Mouse (Mus musculus) forebrain, embryonic 10.5 days (tissue): ENCODE results near the gene Fsd1l. TPM values are rescaled to one million over a fixed set of nuclear protein-coding genes. Genes with fewer than 3 reads are reported as not detected.
A peak's percentile ranks its signal among the peaks of the same experiment; 100 is the strongest.

Experiments
- DNase-seq: peaks from one replicate; pipeline ENCODE4 v3.0.0-alpha.2; 2017; ENCODE audit warnings: low spot score; ENCODE audit errors: extremely low spot score
- H3K27ac ChIP-seq: fragments of 300-500 bp; sonication (generic); 2 replicates; pipeline ENCODE4 v1.5.1; 2016; ENCODE audit warnings: mild to moderate bottlenecking
- H3K27me3 ChIP-seq: fragments of 300-500 bp; sonication (generic); 2 replicates; pipeline ENCODE4 v1.6.1; 2016; ENCODE audit warnings: mild to moderate bottlenecking; ENCODE audit not compliant: poor library complexity, severe bottlenecking
- H3K36me3 ChIP-seq: fragments of 300-500 bp; sonication (generic); replicated peaks from 2 replicates; pipeline ENCODE4 v1.6.1; 2016; ENCODE audit warnings: mild to moderate bottlenecking, moderate library complexity
- H3K4me1 ChIP-seq: fragments of 300-500 bp; sonication (generic); 2 replicates; pipeline ENCODE4 v1.6.1; 2016
- H3K4me3 ChIP-seq: fragments of 300-500 bp; sonication (generic); 2 replicates; pipeline ENCODE4 v1.5.1; 2016; ENCODE audit warnings: mild to moderate bottlenecking, moderate library complexity
- H3K9me3 ChIP-seq: fragments of 300-500 bp; sonication (generic); 2 replicates; pipeline ENCODE4 v1.6.1; 2016; ENCODE audit warnings: mild to moderate bottlenecking, moderate library complexity
- WGBS: fragments of 180-500 bp; shearing (Covaris S2); methylation state at CpG from one replicate; pipeline ENCODE4 v1.1.7; 2016; 5-methylcytosine and 5-hydroxymethylcytosine counted together
- polyA plus RNA-seq: library from polyadenylated mRNA; unstranded; fragments of >200 nt; fragmentation: Nextera tagmentation; extraction: Ambion mirVana; gene quantifications from 2 replicates; pipeline ENCODE4 v1.2.1, GENCODE M21; 2016

Fsd1l gene
- polyA plus RNA-seq, 1 experiment from 2014 or later, result 27.3 TPM

DNA sequence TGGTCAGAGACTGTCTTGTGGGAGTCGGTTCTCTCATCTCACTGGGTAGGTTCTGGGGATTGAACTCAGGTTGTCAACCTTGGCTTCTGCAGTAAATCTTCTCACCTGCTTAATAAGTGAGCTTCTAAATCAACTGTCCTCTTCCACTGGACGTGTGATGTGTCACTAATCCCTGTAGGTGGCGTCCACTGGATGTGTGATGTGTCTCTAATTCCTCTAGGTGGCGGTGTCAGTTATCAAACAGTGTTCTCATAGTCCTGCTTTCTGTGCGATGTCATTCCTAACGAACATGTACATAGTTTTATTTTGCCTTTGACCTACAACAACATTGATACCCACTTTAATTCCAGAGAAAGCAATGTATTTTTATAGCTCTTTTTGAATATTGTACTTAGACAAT lies 30.8 kb upstream of the Fsd1l start:
- Histone ChIP-seq H3K27me3 (no peaks in the 10 kb centered on the region), H3K27ac (no peak overlapping the region), H3K36me3 (no peaks in the 10 kb centered on the region), H3K4me1 (peaks cover 11% of the 10 kb centered on the region; the same call in 1 of the 2 replicates), H3K4me3 (no peak overlapping the region), H3K9me3 (no peaks in the 10 kb centered on the region)
- 44% methylated on average over 6 of the region's 6 CpGs for WGBS
- DNase-seq, result no peak

DNA sequence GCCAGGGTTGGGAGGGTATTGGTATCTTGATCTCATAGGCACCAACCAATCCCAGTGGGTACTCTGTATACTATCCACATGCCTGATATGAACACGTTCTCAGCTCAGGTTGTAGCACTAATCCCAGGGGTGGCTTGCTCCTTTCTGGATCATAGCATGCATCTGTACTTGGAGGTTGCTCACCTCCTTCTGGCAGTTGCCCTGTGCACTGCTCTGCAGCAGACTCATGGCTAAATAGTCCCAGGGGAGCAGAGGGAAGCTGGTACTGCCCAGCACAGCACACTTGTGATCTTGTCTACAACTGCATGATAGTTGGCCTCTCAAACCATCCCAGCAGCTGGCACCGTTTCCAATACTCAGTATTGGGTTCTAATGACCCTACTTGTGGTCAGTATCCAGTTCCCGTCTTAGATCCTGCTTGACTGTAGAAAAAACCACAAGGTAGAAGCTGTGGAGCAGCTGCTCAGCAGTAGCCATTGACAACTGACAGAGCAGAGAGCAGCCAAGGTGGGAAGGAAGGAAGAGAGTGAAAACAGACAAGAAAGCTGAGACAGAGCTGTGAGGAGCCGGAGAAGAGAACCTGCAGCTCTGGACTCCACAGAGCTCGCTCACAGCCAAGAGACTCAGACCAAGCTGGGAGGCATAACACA lies 16.6 kb upstream of the Fsd1l start:
- WGBS, result 89% methylated on average over 5 of the region's 5 CpGs
- no peak overlapping the region for H3K4me3 ChIP-seq
- no peaks in the 10 kb centered on the region for H3K36me3 ChIP-seq
- peaks cover 15% of the 10 kb centered on the region for H3K4me1 ChIP-seq
- H3K27ac ChIP-seq, result no peak overlapping the region
- no peak for DNase-seq
- no peaks in the 10 kb centered on the region for H3K27me3 ChIP-seq
- no peaks in the 10 kb centered on the region for H3K9me3 ChIP-seq

DNA sequence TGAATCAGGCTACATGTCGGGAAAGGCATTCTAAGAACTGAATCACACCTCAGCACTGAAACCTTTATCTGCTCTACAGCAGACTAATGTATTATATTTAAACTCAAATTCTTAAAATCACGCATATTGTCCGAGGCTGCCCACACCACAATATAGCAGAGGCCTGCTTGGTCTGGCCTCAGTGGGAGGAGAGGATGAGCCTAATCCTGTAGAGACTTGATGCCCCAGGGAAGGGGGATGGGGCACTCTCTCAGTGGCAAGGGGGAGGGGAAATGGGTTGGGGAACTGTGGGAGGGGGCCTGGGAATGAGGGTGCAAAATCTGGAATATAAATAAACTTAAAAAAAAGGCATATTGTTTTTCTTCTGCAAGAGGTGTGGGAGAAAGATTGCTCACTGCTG lies 13.3 kb upstream of the Fsd1l start:
- Histone ChIP-seq H3K27ac (no peak overlapping the region), H3K36me3 (no peaks in the 10 kb centered on the region), H3K4me3 (no peak overlapping the region), H3K4me1 (peaks cover 15% of the 10 kb centered on the region), H3K27me3 (no peaks in the 10 kb centered on the region), H3K9me3 (no peaks in the 10 kb centered on the region)
- DNase-seq, result no peak
- WGBS, result 40% methylated on average over 3 of the region's 3 CpGs

DNA sequence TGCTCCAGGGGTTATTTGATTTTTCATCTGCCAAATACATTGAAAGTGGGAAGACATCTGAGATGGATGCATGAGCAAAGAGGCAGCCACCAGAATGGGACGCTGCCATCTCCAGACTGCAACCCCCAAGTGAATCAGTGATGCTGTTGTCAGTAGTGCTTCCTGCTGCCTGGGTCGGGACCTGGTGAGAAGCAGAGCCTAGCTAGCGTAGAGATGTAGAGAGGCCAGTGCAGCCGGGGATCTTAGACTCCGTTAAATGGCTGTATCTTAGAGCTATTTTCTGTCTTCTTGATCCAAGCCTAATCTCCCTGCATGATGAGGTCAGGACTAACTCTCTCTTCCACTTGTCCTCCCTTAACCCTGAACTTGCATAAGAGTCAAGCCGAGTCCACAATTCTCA lies 11.2 kb upstream of the Fsd1l start:
- 86% methylated on average over 6 of the region's 6 CpGs for WGBS
- peaks cover 21% of the 10 kb centered on the region for H3K4me1 ChIP-seq
- no peaks in the 10 kb centered on the region for H3K27me3 ChIP-seq
- no peaks in the 10 kb centered on the region for H3K9me3 ChIP-seq
- no peak for DNase-seq
- H3K36me3 ChIP-seq, result no peaks in the 10 kb centered on the region
- H3K4me3 ChIP-seq, result no peak overlapping the region
- no peak overlapping the region for H3K27ac ChIP-seq

DNA sequence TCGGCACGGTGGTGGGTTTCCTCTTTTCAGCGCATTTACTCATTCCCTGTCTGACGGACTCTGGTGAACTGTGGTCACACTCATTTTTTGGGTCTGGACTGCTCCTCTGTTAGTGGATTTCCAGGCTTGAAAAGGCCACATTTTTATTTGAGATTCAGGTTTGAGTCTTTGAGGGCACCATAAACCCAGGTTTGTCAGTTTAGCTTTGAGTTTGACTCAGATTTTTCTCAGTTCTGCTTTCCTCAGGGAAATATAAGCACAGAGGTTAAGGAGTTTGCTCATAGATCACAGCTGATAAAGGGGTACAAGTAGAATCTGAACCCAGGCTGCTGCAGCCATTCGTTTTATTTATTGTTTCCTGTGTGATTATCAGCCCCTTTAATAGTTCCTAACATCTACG lies 10.2 kb upstream of the Fsd1l start:
- WGBS, result 87% methylated on average over 6 of the region's 6 CpGs
- H3K27me3 ChIP-seq, result no peaks in the 10 kb centered on the region
- peaks cover 21% of the 10 kb centered on the region for H3K4me1 ChIP-seq
- no peak overlapping the region for H3K4me3 ChIP-seq
- H3K27ac ChIP-seq, result no peak overlapping the region
- H3K36me3 ChIP-seq, result no peaks in the 10 kb centered on the region
- DNase-seq, result no peak
- no peaks in the 10 kb centered on the region for H3K9me3 ChIP-seq

DNA sequence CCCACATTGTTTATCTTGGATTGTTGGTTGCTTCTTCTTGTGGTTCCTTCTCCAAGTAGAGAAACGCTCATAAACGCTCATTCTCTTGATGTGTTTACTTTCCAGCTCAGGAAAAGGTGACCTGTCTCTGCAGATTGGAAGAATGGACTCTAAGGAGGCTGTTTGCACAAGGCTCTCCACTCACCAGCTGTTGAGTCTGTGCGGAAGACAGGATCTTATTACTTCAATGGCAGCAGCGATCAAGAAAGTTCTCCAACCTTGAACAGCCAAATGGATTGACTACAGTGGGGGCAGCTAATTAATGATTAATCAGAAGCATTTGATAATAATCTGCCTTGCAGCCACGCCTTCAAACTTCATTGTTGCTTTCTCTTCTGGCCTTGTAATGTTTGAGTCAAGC lies 9.8 kb upstream of the Fsd1l start:
- 88% methylated on average over 5 of the region's 5 CpGs for WGBS
- H3K4me1 ChIP-seq, result peaks cover 21% of the 10 kb centered on the region
- no peaks in the 10 kb centered on the region for H3K36me3 ChIP-seq
- DNase-seq, result no peak
- no peak overlapping the region for H3K27ac ChIP-seq
- H3K9me3 ChIP-seq, result no peaks in the 10 kb centered on the region
- H3K27me3 ChIP-seq, result no peaks in the 10 kb centered on the region
- no peak overlapping the region for H3K4me3 ChIP-seq

DNA sequence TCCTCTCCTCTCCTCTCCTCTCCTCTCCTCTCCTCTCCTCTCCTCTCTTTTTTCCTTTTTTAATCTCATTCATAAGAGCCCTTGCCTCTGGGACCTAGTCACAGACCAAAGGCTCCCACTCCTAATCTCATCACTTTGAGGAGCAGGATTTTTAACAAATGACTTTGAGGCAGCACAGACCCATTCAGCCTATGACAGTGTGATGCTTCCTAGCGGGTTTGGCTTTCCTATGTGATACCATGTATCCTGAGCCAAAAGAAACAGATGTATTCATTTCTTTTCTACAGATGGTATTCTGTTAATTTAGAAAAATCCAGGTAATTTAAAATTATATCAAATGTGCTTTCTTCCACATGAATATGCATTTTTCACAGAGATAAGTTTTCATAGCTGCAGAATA lies 7.6 kb upstream of the Fsd1l start:
- H3K4me3 ChIP-seq, result no peak overlapping the region
- WGBS, result 88% methylated on average over 1 of the region's 1 CpGs
- H3K27ac ChIP-seq, result no peak overlapping the region
- no peaks in the 10 kb centered on the region for H3K36me3 ChIP-seq
- no peak for DNase-seq
- peaks cover 10% of the 10 kb centered on the region for H3K4me1 ChIP-seq
- no peaks in the 10 kb centered on the region for H3K9me3 ChIP-seq
- no peaks in the 10 kb centered on the region for H3K27me3 ChIP-seq

DNA sequence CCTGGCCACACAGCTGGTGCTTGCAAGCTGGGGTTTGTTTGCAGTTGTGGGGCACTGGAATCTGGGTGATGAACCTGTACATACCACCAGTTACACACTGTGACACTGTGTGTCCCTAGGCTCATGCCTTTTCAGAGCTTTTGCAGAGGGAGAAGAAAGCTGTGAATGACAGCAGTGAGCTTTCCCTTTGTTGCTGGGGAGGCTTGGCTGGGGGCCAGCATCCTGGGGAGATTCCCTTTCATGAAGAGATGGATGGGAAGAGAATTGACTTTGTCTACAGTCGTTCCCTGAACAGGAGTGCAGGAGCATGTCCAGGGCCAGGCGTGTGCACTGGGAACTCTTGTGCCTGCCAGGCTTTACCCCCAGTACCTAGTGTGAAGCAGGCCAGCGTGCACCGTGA lies 6.5 kb upstream of the Fsd1l start:
- no peaks in the 10 kb centered on the region for H3K36me3 ChIP-seq

DNA sequence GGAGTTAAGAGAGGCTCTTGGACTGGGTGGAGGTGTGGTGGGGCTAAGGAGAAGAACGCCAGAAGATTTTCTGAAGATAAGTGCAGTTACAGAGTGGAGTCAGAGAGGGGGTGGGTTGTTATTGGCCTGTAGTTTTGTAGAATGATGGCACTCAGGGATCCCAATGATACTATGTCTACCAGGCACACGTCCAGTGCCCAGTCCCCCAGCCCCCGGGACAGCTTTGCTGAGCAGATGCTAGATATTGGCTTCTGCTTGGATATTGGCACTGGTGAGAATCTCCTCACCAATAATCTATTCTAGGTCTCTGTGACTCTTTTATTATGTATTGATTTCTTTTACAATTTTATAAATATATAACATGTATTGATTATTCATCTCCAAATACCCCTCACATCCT lies 6.0 kb upstream of the Fsd1l start:
- no peaks in the 10 kb centered on the region for H3K36me3 ChIP-seq
- no peak overlapping the region for H3K27ac ChIP-seq
- DNase-seq, result no peak
- no peak overlapping the region for H3K4me3 ChIP-seq
- peaks cover 6% of the 10 kb centered on the region for H3K4me1 ChIP-seq
- H3K9me3 ChIP-seq, result no peaks in the 10 kb centered on the region
- 0 out of 2 replicates have a peak, but pooled peaks cover 2% of the 10 kb centered on the region for H3K27me3 ChIP-seq
- WGBS, result 90% methylated on average over 3 of the region's 3 CpGs

More for the DNA sequence above, 6.5 kb upstream of the Fsd1l start:
- no peak for DNase-seq
- Histone ChIP-seq H3K27ac (no peak overlapping the region), H3K4me3 (no peak overlapping the region), H3K4me1 (peaks cover 6% of the 10 kb centered on the region), H3K27me3 (no peaks in the 10 kb centered on the region), H3K9me3 (no peaks in the 10 kb centered on the region)
- WGBS, result 64% methylated on average over 4 of the region's 4 CpGs

DNA sequence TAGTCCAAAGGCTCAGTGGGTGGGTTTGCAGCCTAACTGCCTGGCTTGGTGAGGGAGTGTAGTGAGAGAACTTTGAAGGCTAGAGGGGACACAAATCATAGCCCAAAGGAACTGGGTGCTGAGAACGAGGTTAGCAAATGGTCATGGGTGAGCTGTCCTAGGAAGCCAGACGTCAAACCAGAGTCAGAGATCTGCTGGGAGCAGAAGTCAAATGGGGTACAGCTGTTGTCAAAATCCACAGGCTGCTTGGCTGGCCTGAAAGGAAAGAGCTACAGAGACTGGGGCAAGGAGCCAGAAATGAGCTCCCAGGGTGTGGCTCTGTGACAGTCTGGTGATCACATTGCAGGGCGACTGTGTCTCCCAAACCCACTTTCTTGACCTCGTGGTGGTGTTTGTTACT lies 2.3 kb upstream of the Fsd1l start:
- no peak for DNase-seq
- 72% methylated on average over 4 of the region's 4 CpGs for WGBS
- Histone ChIP-seq H3K27ac (no peak overlapping the region), H3K27me3 (0 out of 2 replicates have a peak, but pooled peaks cover 7% of the 10 kb centered on the region), H3K9me3 (no peaks in the 10 kb centered on the region), H3K4me3 (no peak overlapping the region), H3K4me1 (peaks cover 40% of the 10 kb centered on the region), H3K36me3 (no peaks in the 10 kb centered on the region)

DNA sequence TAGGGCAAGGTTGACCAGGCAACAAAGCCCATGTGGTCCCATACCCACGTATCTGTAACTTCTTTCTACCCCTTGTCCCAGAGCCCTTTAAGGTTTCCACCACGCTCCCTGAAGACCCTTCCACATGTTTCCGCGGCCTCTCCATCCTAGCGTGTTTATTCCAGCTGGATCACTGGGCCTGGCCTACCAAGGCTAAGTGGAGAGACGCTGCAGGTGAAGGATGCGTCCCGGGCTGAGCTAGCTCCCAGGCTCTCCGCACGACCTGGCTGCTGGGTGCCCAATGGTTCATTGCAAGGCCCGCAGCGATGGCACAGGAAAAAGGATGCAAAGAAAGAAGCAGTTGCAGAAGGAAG lies 332 bp upstream of the Fsd1l start:
- H3K4me1 ChIP-seq, result peaks cover 51% of the 10 kb centered on the region
- no peak for DNase-seq
- peak overlapping the region; percentile 96 for H3K27ac ChIP-seq
- H3K36me3 ChIP-seq, result no peaks in the 10 kb centered on the region
- 6% methylated on average over 12 of the region's 12 CpGs for WGBS
- peak overlapping the region; percentile 89 for H3K4me3 ChIP-seq
- H3K9me3 ChIP-seq, result no peaks in the 10 kb centered on the region
- H3K27me3 ChIP-seq, result 0 out of 2 replicates have a peak, but pooled peaks cover 7% of the 10 kb centered on the region

DNA sequence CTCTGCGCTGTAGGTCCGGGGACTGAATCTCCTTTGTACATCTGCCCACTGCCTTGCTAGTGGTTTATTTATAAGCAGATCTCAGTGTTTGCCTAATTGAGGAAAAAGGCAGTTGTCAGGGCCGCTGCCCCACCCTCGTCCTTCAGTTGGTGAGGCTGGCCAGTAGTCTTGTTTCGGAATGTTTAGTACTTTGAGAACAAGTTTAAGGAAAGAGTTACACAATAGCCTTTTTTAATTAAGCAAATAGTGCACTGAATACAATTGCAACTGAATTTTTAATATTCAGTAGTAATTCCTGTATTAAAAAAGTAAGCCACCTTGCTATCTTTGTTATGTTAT lies 709 bp downstream of the Fsd1l start:
- Histone ChIP-seq H3K9me3 (no peaks in the 10 kb centered on the region), H3K27ac (peak overlapping the region; percentile 96)
- 3% methylated on average over 5 of the region's 5 CpGs for WGBS

DNA sequence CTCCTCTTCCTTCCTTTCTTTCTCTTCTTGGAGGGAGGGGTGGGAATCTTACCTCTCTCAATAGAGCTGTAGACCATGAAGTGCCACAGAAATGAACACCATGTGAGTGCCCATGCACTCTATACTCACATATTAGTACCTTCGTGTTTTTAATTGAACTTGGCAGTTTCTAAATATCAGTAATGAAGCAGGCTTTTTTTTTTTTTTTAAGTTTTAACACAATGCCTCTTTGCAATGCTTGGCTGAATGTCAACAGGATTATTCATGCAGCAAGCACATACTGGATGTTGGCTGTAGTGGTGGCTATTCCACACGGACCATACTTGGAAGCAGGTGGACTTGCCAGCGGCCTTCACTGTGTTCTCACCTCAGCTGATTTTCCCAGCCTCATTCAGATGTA lies 4.1 kb downstream of the Fsd1l start:
- no peaks in the 10 kb centered on the region for H3K9me3 ChIP-seq
- DNase-seq, result no peak
- peaks cover 21% of the 10 kb centered on the region for H3K36me3 ChIP-seq
- H3K27ac ChIP-seq, result no peak overlapping the region
- no peak overlapping the region for H3K4me3 ChIP-seq
- 0 out of 2 replicates have a peak, but pooled peaks cover 4% of the 10 kb centered on the region for H3K27me3 ChIP-seq
- 68% methylated on average over 3 of the region's 3 CpGs for WGBS
- H3K4me1 ChIP-seq, result peaks cover 59% of the 10 kb centered on the region

More for the DNA sequence above, 709 bp downstream of the Fsd1l start:
- peaks cover 52% of the 10 kb centered on the region for H3K4me1 ChIP-seq
- peaks cover 8% of the 10 kb centered on the region for H3K36me3 ChIP-seq
- DNase-seq, result no peak
- H3K27me3 ChIP-seq, result 0 out of 2 replicates have a peak, but pooled peaks cover 7% of the 10 kb centered on the region
- peak overlapping the region; percentile 89 for H3K4me3 ChIP-seq
